Comparison of ENCODE assay signal across 16 mouse cellular contexts in genomic region chr10:84665713-84666260, GRCm38 (mm10). TPM values are rescaled to one million over a fixed set of nuclear protein-coding genes. Genes with fewer than 3 reads are reported as not detected.
DNase-seq lines count a peak whose midpoint lies in the region; ATAC-seq and TF ChIP-seq lines count a peak whose summit lies in the region.
"Had no signal": no experiment of that assay in that cellular context is flagged by ENCODE, and none has a peak within 500 bp of the region (broad histone marks: within the 10 kb centered on the region; RNA-seq: fewer than 3 reads in every experiment).

No protein-coding gene starts in this region.

- 0 out of 2 replicates have a peak, but pooled peaks cover 3% of the 10 kb centered on the region for H3K9me3 ChIP-seq in heart, embryonic 11.5 days (replicated peaks; ENCODE audit: control insufficient read depth, low read length)
- no peaks in the 10 kb centered on the region for H3K9me3 ChIP-seq in neural tube, embryonic 15.5 days (replicated peaks)
- H3K9me3 ChIP-seq in kidney, postnatal 0 days (replicated peaks; ENCODE audit: low read length) = no peaks in the 10 kb centered on the region
- H3K9me3 ChIP-seq in forebrain, embryonic 15.5 days = no peaks in the 10 kb centered on the region
- H3K9me3 ChIP-seq: embryonic facial prominence, embryonic 15.5 days; forebrain, embryonic 12.5 days; hindbrain, embryonic 15.5 days; limb, embryonic 13.5 days had no signal

- ATAC-seq in heart, embryonic 11.5 days (replicated peaks; ENCODE audit: insufficient number of reproducible peaks, low FRiP score, low TSS enrichment) = no peak
- no peak for ATAC-seq in neural tube, embryonic 15.5 days (ENCODE audit: low FRiP score)
- ATAC-seq in kidney, postnatal 0 days (replicated peaks; ENCODE audit: low FRiP score, low read depth) = no peak
- ATAC-seq in forebrain, embryonic 15.5 days (replicated peaks) = no peak
- ATAC-seq: liver, postnatal 0 days had no signal

- no peak overlapping the region for H3K4me2 ChIP-seq in heart, embryonic 11.5 days
- no peak overlapping the region for H3K4me2 ChIP-seq in neural tube, embryonic 15.5 days
- H3K4me2 ChIP-seq in kidney, postnatal 0 days (ENCODE audit: low read length) = no peak overlapping the region
- H3K4me2 ChIP-seq in forebrain, embryonic 15.5 days (replicated peaks) = no peak overlapping the region
- H3K4me2 ChIP-seq: embryonic facial prominence, embryonic 15.5 days; forebrain, embryonic 12.5 days; hindbrain, embryonic 15.5 days; limb, embryonic 13.5 days had no signal

- whole genome bisulfite sequencing in heart, embryonic 11.5 days (ENCODE audit: insufficient replicate concordance) = 50% methylated on average over 3 of the region's 3 CpGs
- 33% methylated on average over 3 of the region's 3 CpGs for WGBS in neural tube, embryonic 15.5 days
- 34% methylated on average over 3 of the region's 3 CpGs for WGBS in kidney, postnatal 0 days
- 33% methylated on average over 3 of the region's 3 CpGs for WGBS in forebrain, embryonic 15.5 days

- DNase-seq in heart, adult 11 months = peak; percentile 95
- DNase-seq in neural tube, embryonic 10.5 days (ENCODE audit: extremely low spot score, low spot score) = peak; percentile 23
- peak; percentile 37 for DNase-seq in kidney, postnatal 0 days (ENCODE audit: low spot score)
- DNase-seq in left cerebral cortex, adult 2 months (ENCODE audit: extremely low spot score in 1 of 2, low spot score in 2 of 2) = no peak
- DNase-seq: cerebellum, adult 18-20 months; liver, postnatal 0 days; lung, postnatal 4 days; midbrain, embryonic 14.5 days; thymus, postnatal 14 days had no signal

- intact Hi-C loops in left cerebral cortex, adult 2 months (cut with DNase I) = no loop called here

- no peak overlapping the region for H3K27ac ChIP-seq in heart, embryonic 11.5 days (ENCODE audit: low read depth, low read length)
- H3K27ac ChIP-seq in neural tube, embryonic 15.5 days (replicated peaks) = no peak overlapping the region
- H3K27ac ChIP-seq in kidney, postnatal 0 days = no peak overlapping the region
- no peak overlapping the region for H3K27ac ChIP-seq in left cerebral cortex, adult 2 months
- H3K27ac ChIP-seq in forebrain, embryonic 15.5 days (replicated peaks) = no peak overlapping the region
- H3K27ac ChIP-seq: embryonic facial prominence, embryonic 15.5 days; forebrain, embryonic 12.5 days; hindbrain, embryonic 15.5 days; limb, embryonic 13.5 days had no signal

- no peaks in the 10 kb centered on the region for H3K4me1 ChIP-seq in heart, embryonic 11.5 days (ENCODE audit: control insufficient read depth, insufficient read depth, low read length)
- H3K4me1 ChIP-seq in neural tube, embryonic 15.5 days = no peaks in the 10 kb centered on the region
- no peaks in the 10 kb centered on the region for H3K4me1 ChIP-seq in kidney, postnatal 0 days (replicated peaks; ENCODE audit: insufficient read depth, low read length)
- H3K4me1 ChIP-seq in forebrain, embryonic 15.5 days = no peaks in the 10 kb centered on the region
- H3K4me1 ChIP-seq: embryonic facial prominence, embryonic 15.5 days; hindbrain, embryonic 15.5 days; limb, embryonic 13.5 days had no signal

- H3K4me3 ChIP-seq in heart, embryonic 11.5 days (ENCODE audit: low read depth, low read length) = no peak overlapping the region
- no peak overlapping the region for H3K4me3 ChIP-seq in neural tube, embryonic 15.5 days (replicated peaks)
- no peak overlapping the region for H3K4me3 ChIP-seq in kidney, postnatal 0 days (replicated peaks; ENCODE audit: low read depth, low read length)
- no peak overlapping the region for H3K4me3 ChIP-seq in left cerebral cortex, adult 2 months
- H3K4me3 ChIP-seq in forebrain, embryonic 15.5 days = no peak overlapping the region
- H3K4me3 ChIP-seq: embryonic facial prominence, embryonic 15.5 days; forebrain, embryonic 12.5 days; hindbrain, embryonic 15.5 days; limb, embryonic 13.5 days had no signal

- peaks cover 4% of the 10 kb centered on the region; the same call in 1 of the 2 replicates for H3K36me3 ChIP-seq in heart, embryonic 11.5 days (ENCODE audit: control insufficient read depth, insufficient read depth, low read length)
- H3K36me3 ChIP-seq in neural tube, embryonic 15.5 days = peaks cover 23% of the 10 kb centered on the region; the same call in 1 of the 2 replicates
- H3K36me3 ChIP-seq in kidney, postnatal 0 days (ENCODE audit: insufficient read depth, low read length) = peaks cover 16% of the 10 kb centered on the region; the same call in 1 of the 2 replicates
- H3K36me3 ChIP-seq in forebrain, embryonic 15.5 days = peaks cover 4% of the 10 kb centered on the region

- TF ChIP-seq CTCF in kidney, postnatal 0 days (IDR thresholded peaks at IDR 0.05; ENCODE audit: low read depth) = 0 out of 2 replicates have a peak, but pooled peaks have one; percentile 6
- TF ChIP-seq CTCF in left cerebral cortex, adult 2 months (IDR thresholded peaks at IDR 0.05) = no peak

- H3K27me3 ChIP-seq in heart, embryonic 11.5 days (ENCODE audit: control insufficient read depth, insufficient read depth, low read length) = no peaks in the 10 kb centered on the region
- no peaks in the 10 kb centered on the region for H3K27me3 ChIP-seq in neural tube, embryonic 15.5 days (replicated peaks)
- H3K27me3 ChIP-seq in kidney, postnatal 0 days (ENCODE audit: insufficient read depth, low read length) = no peaks in the 10 kb centered on the region
- no peaks in the 10 kb centered on the region for H3K27me3 ChIP-seq in forebrain, embryonic 15.5 days
- H3K27me3 ChIP-seq: embryonic facial prominence, embryonic 15.5 days; forebrain, embryonic 12.5 days; hindbrain, embryonic 15.5 days; limb, embryonic 13.5 days had no signal

- no peak overlapping the region for H3K9ac ChIP-seq in heart, embryonic 11.5 days (ENCODE audit: low read depth, low read length)
- H3K9ac ChIP-seq in neural tube, embryonic 15.5 days (replicated peaks) = no peak overlapping the region
- H3K9ac ChIP-seq in kidney, postnatal 0 days (ENCODE audit: low read depth, low read length) = no peak overlapping the region
- no peak overlapping the region for H3K9ac ChIP-seq in forebrain, embryonic 15.5 days (replicated peaks)
- H3K9ac ChIP-seq: embryonic facial prominence, embryonic 15.5 days; forebrain, embryonic 12.5 days; hindbrain, embryonic 15.5 days; limb, embryonic 13.5 days; liver, postnatal 0 days had no signal

RNA-seq across cellular contexts. Expression of gene Polr3b, which starts 43.7 kb away (rescaled TPM):
- 12.5 and 14.4 TPM in 2 replicates for polyA plus RNA-seq in heart, embryonic 11.5 days (2014; fragmentation: Nextera tagmentation; extraction: Ambion mirVana)
- 13.5 and 13.6 TPM in 2 replicates for polyA plus RNA-seq in neural tube, embryonic 15.5 days (2015; fragmentation: Nextera tagmentation; extraction: Ambion mirVana)
- polyA plus RNA-seq in kidney, postnatal 0 days (2015; fragmentation: Nextera tagmentation; extraction: Ambion mirVana) = 10.6 and 11.4 TPM in 2 replicates
- 10 to 100 TPM; 15.4 to 17.1 TPM for total RNA-seq in left cerebral cortex, adult 2 months (2021)
- 15.3 and 16.5 TPM in 2 replicates for polyA plus RNA-seq in forebrain, embryonic 15.5 days (2015; fragmentation: Nextera tagmentation; extraction: Ambion mirVana)

Comparison
In these comparisons a context has a peak if more than half of its experiments do, and no peak if none do; other contexts are left out.
1. DNase-seq: peak in heart, adult 11 months (single experiment), neural tube, embryonic 10.5 days (single experiment) and kidney, postnatal 0 days (single experiment); none in left cerebral cortex, adult 2 months (0 of 2).